In genomic region chr3:119749140-119749539, GRCm38 (mm10) we compare ENCODE assay signal across 14 mouse cellular contexts.
"Had no signal": no experiment of that assay in that cellular context is flagged by ENCODE, and none has a peak within 500 bp of the region (broad histone marks: within the 10 kb centered on the region; RNA-seq: fewer than 3 reads in every experiment).

No protein-coding gene starts in this region.

- DNase-seq: lung, adult 2 months; lung, postnatal 14 days; lung, postnatal 36 days; retina, postnatal 1 day; right cerebral cortex, adult 18-20 months; right cerebral cortex, postnatal 25 days; right cerebral cortex, postnatal 4 days; spleen, adult 18-20 months; thymus, adult 18-20 months; thymus, postnatal 14 days; thymus, postnatal 36 days had no signal

- ATAC-seq: lung, postnatal 0 days; midbrain, embryonic 13.5 days; midbrain, embryonic 15.5 days had no signal
